Mouse (Mus musculus): ENCODE measurements around the gene Vps72. TPM values are rescaled to one million over a fixed set of nuclear protein-coding genes. Genes with fewer than 3 reads are reported as not detected.

Gene Vps72
- polyA plus RNA-seq, 1 experiment from 2014 or later: 217 TPM

DNA sequence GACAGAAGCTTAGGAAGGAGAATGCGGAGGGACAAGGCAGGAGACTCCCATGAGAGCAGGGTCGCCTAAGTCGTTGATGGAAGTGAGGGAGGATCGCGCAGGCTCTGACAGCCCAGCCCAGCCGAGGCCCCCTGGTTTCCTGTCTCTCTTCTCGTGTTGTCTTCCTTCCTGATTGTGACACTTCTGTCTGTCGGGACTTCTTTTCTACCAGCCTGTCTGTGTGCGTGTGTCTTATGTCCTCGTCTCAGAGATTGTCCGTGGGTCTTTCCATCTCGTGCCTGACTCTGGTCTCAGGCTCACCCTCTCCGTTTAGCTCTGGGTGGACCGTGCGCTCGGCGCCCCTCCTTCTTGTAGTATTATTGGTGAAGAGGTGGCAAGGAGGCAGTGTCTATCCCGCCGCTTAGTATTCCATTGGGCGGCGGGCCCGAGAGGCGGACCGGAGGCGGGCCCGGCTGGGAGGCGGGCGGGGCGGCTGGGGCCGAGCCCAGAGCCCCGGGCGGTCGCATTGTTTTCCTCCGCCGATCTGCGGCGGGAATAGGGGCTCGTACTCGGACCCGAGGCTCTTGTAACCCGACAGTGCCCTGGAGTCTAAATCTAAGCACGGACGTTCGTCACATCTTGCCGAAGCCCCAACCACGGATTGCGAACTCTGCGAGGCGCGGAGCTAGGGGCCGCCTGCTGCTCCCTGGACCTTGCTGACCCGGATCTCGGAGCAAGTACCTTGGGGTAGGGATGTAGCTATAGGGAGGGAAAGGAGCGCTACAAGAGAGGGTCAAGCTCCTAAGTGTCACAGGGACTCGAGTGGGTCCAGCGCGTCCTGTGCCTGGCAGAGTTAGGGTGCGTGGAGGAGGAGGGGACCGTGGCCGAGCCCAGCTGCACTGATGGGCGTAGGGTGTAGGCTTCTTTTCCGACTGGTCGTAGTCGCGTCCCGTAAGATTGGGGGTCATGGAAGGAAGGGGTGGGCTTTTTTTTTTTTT lies 49.5 kb downstream of the Vps72 start, which contains the start of gene Sema6c:
Gene Sema6c, plus strand, starts transcription at position 471 of the 977 bp plus-strand sequence.
- Histone ChIP-seq H3K9me3 (no peaks in the 10 kb centered on the region), H3K27me3 (no peaks in the 10 kb centered on the region), H3K4me1 (peaks cover 34% of the 10 kb centered on the region), H3K4me2 (replicated peaks) (peak within 1 kb of the TSS; percentile 86), H3K9ac (peak within 1 kb of the TSS; percentile 87), H3K27ac (peak within 1 kb of the TSS; percentile 58; the same call in 1 of the 2 replicates), H3K4me3 (peak within 1 kb of the TSS; percentile 92), H3K36me3 (peaks cover 18% of the 10 kb centered on the region)
- under 1% methylated on average over 66 of the region's 66 CpGs for WGBS
- peak; percentile 94 for ATAC-seq (ENCODE audit: low FRiP score, low read depth)

DNA sequence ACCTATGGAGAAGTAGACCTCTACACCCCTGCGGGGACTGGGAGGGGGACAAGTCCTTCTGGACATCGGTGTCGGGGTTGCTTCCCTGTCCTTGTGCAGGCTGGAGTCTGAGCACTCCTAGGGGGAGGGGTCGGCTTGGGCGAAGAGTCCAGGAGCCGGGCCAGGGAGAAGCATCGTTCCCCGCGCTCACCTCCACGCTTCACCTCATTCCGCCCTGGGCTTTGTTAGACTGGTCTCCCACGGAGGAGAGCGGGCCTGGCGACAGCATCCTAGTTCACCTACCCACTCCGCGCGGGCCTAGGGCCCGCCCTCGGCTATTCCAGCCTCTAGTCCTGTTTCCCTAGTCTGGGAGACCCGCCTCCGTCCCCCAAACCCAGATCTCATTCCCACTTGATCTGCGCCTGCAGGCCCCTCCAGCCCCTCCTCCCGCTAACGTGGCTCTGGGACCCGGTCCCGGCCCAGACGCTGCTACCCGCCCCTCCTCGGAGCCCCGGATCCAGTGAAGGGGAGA lies 50.3 kb downstream of the Vps72 start:
- peak overlapping the region; percentile 86 for H3K4me2 ChIP-seq (replicated peaks)
- H3K27ac ChIP-seq: peak overlapping the region; percentile 44; the same call in 1 of the 2 replicates
- peaks cover 24% of the 10 kb centered on the region for H3K36me3 ChIP-seq
- no peaks in the 10 kb centered on the region for H3K27me3 ChIP-seq
- H3K4me3 ChIP-seq: peak overlapping the region; percentile 92
- H3K9me3 ChIP-seq: no peaks in the 10 kb centered on the region
- H3K4me1 ChIP-seq: peaks cover 34% of the 10 kb centered on the region
- peak overlapping the region; percentile 87 for H3K9ac ChIP-seq
- WGBS: under 1% methylated on average over 29 of the region's 30 CpGs
- ATAC-seq (ENCODE audit: low FRiP score, low read depth): peak; percentile 24

DNA sequence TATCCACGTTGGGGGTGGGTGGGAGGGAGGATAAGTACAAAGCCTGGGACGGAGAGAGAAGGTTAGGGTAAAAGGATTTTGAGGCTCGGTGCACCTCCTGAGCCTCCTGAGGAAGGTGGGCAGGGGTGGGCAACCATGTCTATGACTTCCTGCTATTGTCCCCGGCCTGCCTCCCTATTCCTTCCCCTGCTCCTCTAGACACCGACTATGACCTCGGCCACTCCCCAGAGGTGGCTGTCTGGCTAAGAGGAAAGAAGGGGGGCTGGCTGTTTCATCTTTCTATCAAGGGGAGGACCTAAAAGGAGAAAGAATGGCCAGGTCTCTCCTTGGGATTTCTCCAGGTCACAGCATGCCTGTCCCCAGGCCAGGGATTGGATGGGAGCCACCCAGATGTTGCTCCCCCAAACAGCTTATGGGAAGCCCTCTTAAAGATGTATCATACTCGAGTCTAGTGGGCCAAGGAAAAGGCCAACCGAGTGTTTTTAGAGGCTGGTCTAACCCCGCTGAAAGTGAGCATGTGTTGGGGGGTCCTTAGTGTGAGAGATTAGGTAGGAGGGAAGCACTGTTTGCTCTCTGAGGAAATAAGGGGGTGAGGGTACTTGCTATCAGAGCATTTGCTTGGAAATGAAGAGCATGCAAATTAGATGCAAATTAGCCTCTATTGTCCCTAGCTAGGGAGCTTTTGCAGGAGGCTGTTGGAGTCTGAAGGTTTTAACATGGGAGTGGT lies 51.0 kb downstream of the Vps72 start:
- Histone ChIP-seq H3K9me3 (no peaks in the 10 kb centered on the region), H3K36me3 (peaks cover 31% of the 10 kb centered on the region), H3K27ac (peak overlapping the region; percentile 44; the same call in 1 of the 2 replicates), H3K4me2 (replicated peaks) (peak overlapping the region; percentile 86), H3K9ac (peak overlapping the region; percentile 87), H3K27me3 (no peaks in the 10 kb centered on the region), H3K4me1 (peaks cover 34% of the 10 kb centered on the region), H3K4me3 (peak overlapping the region; percentile 92)
- WGBS: 2% methylated on average over 8 of the region's 9 CpGs
- ATAC-seq (ENCODE audit: low FRiP score, low read depth): peak; percentile 6; the same call in 1 of the 2 replicates

DNA sequence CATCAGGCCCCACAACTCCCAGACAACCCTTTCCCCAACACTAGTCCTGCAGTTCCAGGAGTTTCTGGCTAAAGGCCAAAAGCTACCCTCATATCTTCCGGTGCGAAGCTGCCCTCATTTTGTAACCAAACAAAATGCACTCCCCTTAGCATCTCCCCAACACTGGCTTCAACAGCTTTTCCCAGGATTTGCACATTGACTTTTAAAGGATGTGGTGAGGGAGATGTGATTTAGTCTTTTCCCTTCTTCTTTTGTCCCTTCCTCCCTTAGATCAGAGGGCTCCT lies 51.5 kb downstream of the Vps72 start:
- Histone ChIP-seq H3K4me1 (peaks cover 34% of the 10 kb centered on the region), H3K27me3 (no peaks in the 10 kb centered on the region), H3K9me3 (no peaks in the 10 kb centered on the region), H3K27ac (no peak overlapping the region), H3K9ac (peak overlapping the region; percentile 87; the same call in 1 of the 2 replicates), H3K36me3 (peaks cover 36% of the 10 kb centered on the region), H3K4me2 (replicated peaks) (peak overlapping the region; percentile 86), H3K4me3 (peak overlapping the region; percentile 92)
- WGBS: 21% methylated on average over 2 of the region's 2 CpGs
- no peak for ATAC-seq (ENCODE audit: low FRiP score, low read depth)

DNA sequence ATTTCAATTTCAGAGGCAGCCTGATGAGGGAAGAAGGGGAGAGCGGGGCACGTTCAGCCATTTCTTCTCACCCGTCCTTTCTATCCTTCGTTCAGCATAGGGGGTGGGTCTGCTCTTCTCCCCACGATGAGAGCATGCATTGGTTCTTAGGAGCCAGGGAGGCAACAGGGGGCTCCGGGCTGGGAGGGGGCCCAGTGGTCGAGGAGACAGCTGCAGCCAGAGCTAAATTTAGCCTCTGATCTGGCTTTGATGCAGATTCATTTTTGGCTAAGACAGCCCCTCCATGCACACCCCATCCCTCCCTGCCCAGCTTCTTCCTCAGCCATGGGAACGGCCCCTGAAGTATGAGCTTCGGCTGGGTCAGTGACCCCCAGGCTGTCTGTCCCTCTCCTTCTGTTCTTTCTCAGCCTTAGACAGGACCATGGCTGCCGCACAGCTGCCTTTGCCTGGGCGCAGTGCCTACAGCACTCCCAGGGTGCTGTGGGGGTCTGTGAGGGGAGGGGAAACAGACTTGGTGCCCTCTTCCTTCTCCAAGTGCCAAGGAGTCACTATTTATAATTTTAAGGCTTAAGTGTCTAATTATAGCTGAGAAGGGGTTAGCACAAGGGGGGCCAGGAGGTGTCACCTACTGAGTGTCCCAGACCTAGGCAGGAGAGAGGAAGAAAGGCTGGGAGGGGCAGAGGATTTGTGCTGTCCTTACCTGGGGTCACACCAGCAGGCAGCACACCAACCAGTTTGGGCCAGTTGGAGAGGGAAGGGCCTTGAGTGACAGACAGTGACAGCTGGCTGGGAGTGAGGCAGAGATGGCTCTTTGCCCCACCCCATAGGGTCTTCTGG lies 52.8 kb downstream of the Vps72 start:
- Histone ChIP-seq H3K27ac (peak overlapping the region; percentile 39; the same call in 1 of the 2 replicates), H3K9ac (peak overlapping the region; percentile 31; the same call in 1 of the 2 replicates), H3K4me1 (peaks cover 34% of the 10 kb centered on the region), H3K27me3 (no peaks in the 10 kb centered on the region), H3K9me3 (no peaks in the 10 kb centered on the region), H3K36me3 (peaks cover 50% of the 10 kb centered on the region), H3K4me2 (replicated peaks) (peak overlapping the region; percentile 86), H3K4me3 (peak overlapping the region; percentile 92; the same call in 1 of the 2 replicates)
- 55% methylated on average over 11 of the region's 11 CpGs for WGBS
- ATAC-seq (ENCODE audit: low FRiP score, low read depth): peak; percentile 17; the same call in 1 of the 2 replicates

DNA sequence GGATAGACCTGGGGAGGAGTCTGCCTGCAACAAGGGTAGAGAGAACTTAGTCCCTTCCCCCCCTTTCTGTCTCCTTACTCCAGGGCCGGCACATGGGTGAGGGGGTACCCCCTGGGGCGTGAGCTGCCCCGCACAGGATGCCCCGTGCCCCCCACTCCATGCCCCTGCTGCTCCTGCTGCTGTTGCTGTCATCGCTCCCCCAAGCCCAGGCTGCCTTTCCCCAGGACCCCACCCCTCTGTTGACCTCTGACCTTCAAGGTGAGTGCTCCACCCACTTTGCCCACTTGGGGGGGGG lies 53.4 kb downstream of the Vps72 start:
- Histone ChIP-seq H3K9ac (0 out of 2 replicates have a peak overlapping the region, but pooled peaks have one; percentile 31), H3K27ac (no peak overlapping the region), H3K4me3 (no peak overlapping the region), H3K27me3 (peaks cover 3% of the 10 kb centered on the region), H3K9me3 (no peaks in the 10 kb centered on the region), H3K4me1 (peaks cover 34% of the 10 kb centered on the region), H3K36me3 (peaks cover 55% of the 10 kb centered on the region), H3K4me2 (replicated peaks) (peak overlapping the region; percentile 86; the same call in 1 of the 2 replicates)
- ATAC-seq (ENCODE audit: low FRiP score, low read depth): no peak
- 71% methylated on average over 5 of the region's 5 CpGs for WGBS

DNA sequence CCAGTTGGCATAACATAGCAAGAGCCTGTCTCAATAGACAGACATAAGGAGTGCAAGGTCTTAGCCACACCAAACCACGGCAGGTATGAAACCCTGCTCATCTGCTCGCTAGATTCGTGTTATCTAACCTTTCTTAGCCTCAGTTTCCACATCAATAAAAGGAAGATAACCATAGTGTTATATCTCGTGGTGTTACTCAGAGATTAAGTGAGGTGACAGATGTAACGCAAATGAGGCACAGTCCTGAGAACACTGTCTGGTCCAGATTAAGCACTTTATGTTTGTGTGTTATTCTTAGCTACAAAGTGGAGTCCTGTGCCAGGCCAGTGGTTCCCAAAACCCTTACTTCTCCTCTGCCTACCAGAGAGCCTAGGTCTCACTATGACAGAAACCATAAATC lies 54.0 kb downstream of the Vps72 start:
- Histone ChIP-seq H3K9ac (no peak overlapping the region), H3K4me3 (no peak overlapping the region), H3K9me3 (no peaks in the 10 kb centered on the region), H3K4me2 (replicated peaks) (no peak overlapping the region), H3K27me3 (peaks cover 9% of the 10 kb centered on the region), H3K27ac (no peak overlapping the region), H3K4me1 (peaks cover 29% of the 10 kb centered on the region), H3K36me3 (peaks cover 62% of the 10 kb centered on the region)
- ATAC-seq (ENCODE audit: low FRiP score, low read depth): no peak
- WGBS: 77% methylated on average over 5 of the region's 5 CpGs

DNA sequence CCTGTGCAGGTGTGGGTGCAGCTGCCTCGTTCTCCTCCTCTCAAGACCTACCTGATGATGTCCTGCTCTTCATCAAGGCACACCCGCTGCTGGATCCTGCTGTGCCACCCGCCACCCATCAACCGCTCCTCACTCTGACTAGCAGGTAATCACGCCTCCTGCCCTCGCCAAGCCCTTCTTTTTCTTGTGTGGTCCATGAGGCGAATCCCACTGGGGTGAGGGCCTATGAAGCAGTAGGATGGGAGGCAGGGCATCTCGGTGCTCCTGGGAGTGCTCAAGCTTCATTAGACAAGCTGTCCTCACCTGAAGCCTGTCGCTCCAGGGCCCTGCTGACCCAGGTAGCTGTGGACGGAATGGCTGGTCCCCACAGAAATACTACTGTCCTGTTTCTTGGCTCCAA lies 59.2 kb downstream of the Vps72 start:
- no peak overlapping the region for H3K4me2 ChIP-seq (replicated peaks)
- H3K27ac ChIP-seq: no peak overlapping the region
- WGBS: 89% methylated on average over 10 of the region's 10 CpGs
- H3K27me3 ChIP-seq: peaks cover 53% of the 10 kb centered on the region
- H3K4me1 ChIP-seq: peaks cover 21% of the 10 kb centered on the region
- no peak for ATAC-seq (ENCODE audit: low FRiP score, low read depth)
- H3K9me3 ChIP-seq: no peaks in the 10 kb centered on the region
- H3K4me3 ChIP-seq: no peak overlapping the region
- peaks cover 87% of the 10 kb centered on the region for H3K36me3 ChIP-seq
- no peak overlapping the region for H3K9ac ChIP-seq

DNA sequence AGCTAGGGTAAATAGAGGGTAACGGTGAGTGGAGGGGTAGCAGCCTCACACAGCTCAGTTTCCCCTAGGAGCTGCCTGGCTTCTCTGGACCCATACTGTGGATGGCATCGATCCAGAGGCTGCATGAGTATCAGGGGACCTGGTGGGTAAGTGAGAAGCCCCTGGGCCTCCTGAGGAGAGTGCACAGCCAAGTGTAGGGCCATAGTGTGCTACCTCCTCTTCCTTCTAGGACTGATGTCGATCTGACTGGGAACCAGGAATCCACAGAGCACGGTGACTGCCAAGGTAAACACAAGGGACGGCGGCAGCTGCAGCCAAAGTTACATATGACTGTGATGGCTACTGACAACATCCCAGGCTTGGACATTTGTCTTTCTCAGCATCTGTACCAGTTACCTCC lies 60.3 kb downstream of the Vps72 start:
- H3K4me2 ChIP-seq (replicated peaks): no peak overlapping the region
- H3K9ac ChIP-seq: no peak overlapping the region
- H3K36me3 ChIP-seq: peaks cover 78% of the 10 kb centered on the region
- ATAC-seq (ENCODE audit: low FRiP score, low read depth): no peak
- peaks cover 53% of the 10 kb centered on the region for H3K27me3 ChIP-seq
- no peak overlapping the region for H3K4me3 ChIP-seq
- no peaks in the 10 kb centered on the region for H3K9me3 ChIP-seq
- WGBS: 75% methylated on average over 6 of the region's 6 CpGs
- H3K27ac ChIP-seq: no peak overlapping the region
- H3K4me1 ChIP-seq: peaks cover 21% of the 10 kb centered on the region
